Mouse (Mus musculus) heart, embryonic 14.5 days (tissue): ENCODE data around the gene Tdrd1. TPM values are rescaled to one million over a fixed set of nuclear protein-coding genes. Genes with fewer than 3 reads are reported as not detected.
"Not testable (repeated sequence)": the region's sequence is repeated elsewhere in the genome, so short reads cannot be mapped to it uniquely, and the experiment has no call there.

Experiments
- ATAC-seq: fragments of 200-750 bp; cut with Nextera tagmentation; 2 replicates; pipeline ENCODE4 v1.8.0; 2017; ENCODE audit warnings: low read depth, moderate TSS enrichment; ENCODE audit not compliant: insufficient number of reproducible peaks, insufficient read depth, low FRiP score
- H3K27ac ChIP-seq, 2 experiments: fragments of 200-500 bp in 1 of 2; fragments of 300-500 bp in 1 of 2; sonication (generic) in 1 of 2; replicated peaks in 1 of 2; 2 replicates each; pipeline ENCODE4 v1.5.1; 2012 to 2014; ENCODE audit warnings: low read depth in 2 of 2, low read length in 2 of 2, control low read depth in 1 of 2, mild to moderate bottlenecking in 1 of 2, mixed read lengths in 1 of 2; ENCODE audit not compliant: control insufficient read depth in 1 of 2, insufficient read depth in 1 of 2
- H3K27me3 ChIP-seq: fragments of 300-500 bp; sonication (generic); 2 replicates; pipeline ENCODE4 v1.6.1; 2014; ENCODE audit warnings: mild to moderate bottlenecking, low read length, control low read depth; ENCODE audit not compliant: control insufficient read depth, insufficient read depth
- H3K36me3 ChIP-seq: fragments of 300-500 bp; sonication (generic); 2 replicates; pipeline ENCODE4 v1.6.1; 2014; ENCODE audit warnings: mild to moderate bottlenecking, control low read depth, low read length, mixed read lengths; ENCODE audit not compliant: control insufficient read depth, insufficient read depth
- H3K4me1 ChIP-seq, 2 experiments: fragments of 200-500 bp in 1 of 2; fragments of 300-500 bp in 1 of 2; sonication (generic) in 1 of 2; 2 replicates each; pipeline ENCODE4 v1.6.1; 2012 to 2014; ENCODE audit warnings: low read length in 2 of 2, control low read depth in 1 of 2, mixed read lengths in 1 of 2; ENCODE audit not compliant: control insufficient read depth in 2 of 2, insufficient read depth in 2 of 2
- H3K4me2 ChIP-seq: fragments of 300-500 bp; sonication (generic); 2 replicates; pipeline ENCODE4 v1.6.1; 2014; ENCODE audit warnings: mild to moderate bottlenecking, low read length
- H3K4me3 ChIP-seq, 2 experiments: fragments of 200-500 bp in 1 of 2; fragments of 300-500 bp in 1 of 2; sonication (generic) in 1 of 2; 2 replicates each; pipeline ENCODE4 v1.5.1; 2012 to 2014; ENCODE audit warnings: low read length in 2 of 2, mild to moderate bottlenecking in 2 of 2, control low read depth in 1 of 2, low read depth in 1 of 2, moderate library complexity in 1 of 2; ENCODE audit not compliant: control insufficient read depth in 1 of 2, insufficient read depth in 1 of 2
- H3K9ac ChIP-seq: fragments of 300-500 bp; sonication (generic); 2 replicates; pipeline ENCODE4 v1.6.1; 2014; ENCODE audit warnings: mild to moderate bottlenecking, low read length
- H3K9me3 ChIP-seq: fragments of 300-500 bp; sonication (generic); 2 replicates; pipeline ENCODE4 v1.6.1; 2016; ENCODE audit warnings: low read length, control low read depth; ENCODE audit not compliant: control insufficient read depth
- WGBS: fragments of 180-500 bp; shearing (Covaris S2); extraction: QIAGEN DNeasy Blood & Tissue Kit; methylation state at CpG from one replicate; pipeline ENCODE4 v1.1.7; 2014; 5-methylcytosine and 5-hydroxymethylcytosine counted together
- polyA plus RNA-seq: library from polyadenylated mRNA; unstranded; fragments of >200 nt; fragmentation: Nextera tagmentation; extraction: Ambion mirVana; gene quantifications from 2 replicates; pipeline ENCODE4 v1.2.1, GENCODE M21; 2014

The Tdrd1 gene
- polyA plus RNA-seq: 0.47 and 0.93 TPM in 2 replicates

DNA sequence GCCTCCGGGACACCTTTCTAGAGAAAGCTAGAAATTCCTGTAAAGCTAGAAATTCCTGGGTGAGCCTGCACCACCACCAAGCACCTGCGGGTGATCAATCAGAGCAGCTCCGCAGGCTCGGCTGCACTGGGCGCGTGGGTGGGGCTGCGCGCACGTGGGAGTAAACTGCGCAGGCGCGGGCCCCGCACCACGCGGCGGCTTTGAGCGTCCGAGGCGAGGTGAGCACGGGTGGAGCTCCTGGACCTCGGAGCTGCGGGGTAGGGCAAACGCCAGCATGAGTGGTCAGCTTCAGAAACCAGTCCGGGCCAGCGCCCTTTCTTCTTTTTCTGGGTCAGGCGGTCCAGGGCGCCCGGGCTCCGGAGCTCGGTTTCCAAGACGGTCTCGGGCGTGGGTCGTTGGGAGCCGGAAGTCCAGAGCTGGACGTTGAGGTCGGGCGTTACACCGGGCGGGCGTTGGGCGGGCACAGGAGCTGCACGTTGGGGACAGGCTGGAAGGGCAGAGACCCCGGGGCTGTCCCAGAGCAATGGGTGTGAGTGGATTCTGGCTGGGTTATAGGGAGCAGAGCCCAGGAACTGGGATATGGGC, at the start of gene Tdrd1:
Gene Tdrd1 (plus strand): TSS at position 163 of the 585 bp plus-strand sequence.
- no peak within 1 kb of the TSS for H3K27ac ChIP-seq
- H3K27me3 ChIP-seq: 0 out of 2 replicates have a peak, but pooled peaks cover 9% of the 10 kb centered on the region
- no peak for ATAC-seq
- no peaks in the 10 kb centered on the region for H3K36me3 ChIP-seq
- WGBS: 46% methylated on average over 44 of the region's 44 CpGs
- H3K4me3 ChIP-seq: peak within 1 kb of the TSS; percentile 2 to 10; a peak in 2 of 4 replicates
- no peak within 1 kb of the TSS for H3K9ac ChIP-seq
- no peaks in the 10 kb centered on the region for H3K9me3 ChIP-seq
- H3K4me1 ChIP-seq: peaks cover 4 to 7% of the 10 kb centered on the region in 2 experiments
- H3K4me2 ChIP-seq: peak within 1 kb of the TSS; percentile 63

DNA sequence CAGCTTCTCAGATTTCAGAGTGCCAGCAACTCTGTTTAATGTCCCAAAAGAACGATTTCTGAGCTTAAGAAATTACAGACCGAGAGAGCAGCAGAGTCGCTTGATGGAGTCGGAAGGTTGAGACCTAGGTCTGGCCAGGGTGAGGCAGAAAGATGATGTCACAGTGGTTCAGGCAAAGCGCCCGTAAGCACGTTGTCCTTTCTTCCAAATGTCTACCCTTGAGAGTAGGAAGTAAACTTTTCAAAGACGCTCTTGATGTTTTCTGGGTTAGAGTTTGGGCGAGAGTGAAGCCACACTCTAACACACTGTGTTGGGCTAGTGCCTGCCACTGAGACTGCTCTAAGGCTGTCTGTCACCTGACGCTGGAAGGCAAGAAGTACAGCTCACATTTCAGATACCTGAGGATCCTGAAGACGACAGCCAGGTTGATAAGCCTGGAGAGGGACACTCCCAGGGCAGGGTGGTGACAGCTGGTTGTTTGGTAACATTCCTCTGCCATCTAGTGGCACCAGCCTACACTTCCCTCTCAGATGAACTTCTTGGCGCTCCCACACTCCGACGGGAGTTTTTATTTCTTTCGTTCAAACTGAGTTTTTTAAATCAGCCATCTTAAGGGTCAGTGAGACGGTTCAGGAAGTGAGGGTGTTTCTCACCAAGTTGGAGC, 49.2 kb upstream of the Tdrd1 start:
- ATAC-seq: no peak
- H3K36me3 ChIP-seq: no peaks in the 10 kb centered on the region
- 0 out of 4 replicates have a peak overlapping the region, but pooled peaks of 1 of the 2 experiments have one; percentile 6 for H3K4me3 ChIP-seq
- 23% methylated on average over 16 of the region's 16 CpGs for WGBS
- peak overlapping the region; percentile 74 for H3K4me2 ChIP-seq
- H3K27me3 ChIP-seq: peaks cover 4% of the 10 kb centered on the region; the same call in 1 of the 2 replicates
- peak overlapping the region; percentile 49; the same call in 1 of the 2 replicates for H3K9ac ChIP-seq
- H3K27ac ChIP-seq: no peak overlapping the region
- peaks cover 38 to 39% of the 10 kb centered on the region in 2 experiments for H3K4me1 ChIP-seq
- H3K9me3 ChIP-seq: no peaks in the 10 kb centered on the region

DNA sequence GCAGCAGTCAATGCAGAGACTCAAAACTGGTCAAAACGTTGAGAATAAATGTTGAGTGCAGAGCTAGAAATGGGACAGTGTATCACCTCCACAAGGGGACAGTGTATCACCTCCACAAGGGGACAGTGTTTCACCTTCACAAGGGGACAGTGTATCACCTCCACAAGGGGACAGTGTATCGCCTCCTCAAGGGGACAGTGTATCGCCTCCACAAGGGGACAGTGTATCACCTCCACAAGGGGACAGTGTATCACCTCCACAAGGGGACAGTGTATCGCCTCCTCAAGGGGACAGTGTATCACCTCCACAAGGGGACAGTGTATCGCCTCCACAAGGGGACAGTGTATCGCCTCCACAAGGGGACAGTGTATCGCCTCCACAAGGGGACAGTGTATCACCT, 47.5 kb upstream of the Tdrd1 start:
- 96% methylated on average over 7 of the region's 7 CpGs for WGBS
- not testable (repeated sequence) for H3K9me3 ChIP-seq

DNA sequence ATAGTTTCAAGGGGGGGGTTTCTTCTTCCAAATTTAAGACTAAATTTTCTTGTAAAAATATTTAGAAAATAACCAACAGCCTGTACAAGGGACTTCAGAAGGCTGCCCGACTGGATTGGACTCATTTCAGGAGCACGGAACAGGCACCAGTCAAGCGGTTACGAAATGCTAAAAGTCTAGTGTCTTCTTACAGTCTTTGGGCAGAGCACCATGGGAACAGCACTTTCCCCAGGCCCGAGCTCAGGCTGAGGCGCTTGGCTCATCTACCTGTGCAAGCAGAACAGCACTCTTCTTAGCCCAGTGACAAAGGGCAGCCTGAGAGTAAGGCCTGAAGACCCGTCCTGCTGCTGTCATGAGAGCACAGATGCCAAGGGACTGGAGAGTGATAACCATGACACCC, 38.1 kb upstream of the Tdrd1 start:
- Histone ChIP-seq H3K9ac (no peak overlapping the region), H3K27me3 (no peaks in the 10 kb centered on the region), H3K27ac (no peak overlapping the region), H3K36me3 (peaks cover 72% of the 10 kb centered on the region), H3K4me2 (no peak overlapping the region), H3K4me3 (no peak overlapping the region), H3K4me1 (no peaks in the 10 kb centered on the region), H3K9me3 (no peaks in the 10 kb centered on the region)
- 85% methylated on average over 7 of the region's 7 CpGs for WGBS
- ATAC-seq: no peak

More for the DNA sequence above, 47.5 kb upstream of the Tdrd1 start:
- H3K27ac ChIP-seq, H3K4me2 ChIP-seq, H3K4me3 ChIP-seq, H3K9ac ChIP-seq, H3K36me3 ChIP-seq, H3K27me3 ChIP-seq, ATAC-seq: not testable (repeated sequence)
- H3K4me1 ChIP-seq: peaks cover 31 to 34% of the 10 kb centered on the region in 2 experiments

DNA sequence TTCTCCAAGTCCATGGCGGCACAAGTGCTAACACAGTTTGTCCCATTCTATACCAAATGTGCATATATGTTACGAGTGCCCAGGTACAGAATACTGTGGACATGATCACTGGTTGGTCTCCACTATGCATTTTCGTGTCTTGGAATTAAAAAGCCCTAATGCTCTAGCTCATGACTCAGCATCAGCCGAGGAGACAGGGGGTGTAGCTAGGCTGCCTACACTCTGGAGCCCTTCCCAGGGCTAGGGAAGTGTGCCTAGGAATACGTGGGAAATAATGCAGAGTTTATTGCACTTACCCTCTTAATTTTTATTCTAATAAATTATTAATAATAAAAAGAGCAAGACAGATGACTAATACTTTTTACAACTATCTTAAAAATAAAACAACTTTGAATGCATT, 37.1 kb upstream of the Tdrd1 start:
- Histone ChIP-seq H3K4me1 (no peaks in the 10 kb centered on the region), H3K27me3 (no peaks in the 10 kb centered on the region), H3K9me3 (no peaks in the 10 kb centered on the region), H3K4me3 (no peak overlapping the region), H3K9ac (no peak overlapping the region), H3K4me2 (no peak overlapping the region), H3K27ac (no peak overlapping the region), H3K36me3 (peaks cover 76% of the 10 kb centered on the region)
- ATAC-seq: no peak
- WGBS: 87% methylated on average over 5 of the region's 5 CpGs

DNA sequence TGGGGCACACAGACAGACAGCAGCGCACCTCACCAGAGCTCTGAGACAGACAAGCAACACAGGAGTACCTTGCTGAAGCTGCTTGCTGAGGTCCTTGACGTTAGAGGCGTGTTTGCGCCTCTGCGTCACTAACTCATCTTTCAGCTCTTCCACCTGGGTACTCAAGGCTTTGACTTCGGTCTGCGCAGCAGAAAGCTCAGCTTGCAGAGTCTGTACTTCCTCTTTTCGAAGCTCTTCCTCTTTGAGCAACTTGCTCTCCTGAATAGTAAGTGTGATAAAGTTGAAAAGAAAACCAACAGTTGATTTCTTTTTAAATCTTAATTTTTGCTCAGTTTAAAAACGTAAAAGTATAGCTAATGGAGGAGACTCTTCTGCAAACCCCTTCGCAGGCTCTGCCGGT, 28.6 kb upstream of the Tdrd1 start:
- H3K9me3 ChIP-seq: no peaks in the 10 kb centered on the region
- no peaks in the 10 kb centered on the region for H3K27me3 ChIP-seq
- peaks cover 15 to 27% of the 10 kb centered on the region in 2 experiments for H3K4me1 ChIP-seq
- 91% methylated on average over 11 of the region's 11 CpGs for WGBS
- H3K9ac ChIP-seq: no peak overlapping the region
- H3K4me2 ChIP-seq: no peak overlapping the region
- peaks cover 91% of the 10 kb centered on the region for H3K36me3 ChIP-seq
- no peak for ATAC-seq
- no peak overlapping the region for H3K4me3 ChIP-seq
- no peak overlapping the region for H3K27ac ChIP-seq

DNA sequence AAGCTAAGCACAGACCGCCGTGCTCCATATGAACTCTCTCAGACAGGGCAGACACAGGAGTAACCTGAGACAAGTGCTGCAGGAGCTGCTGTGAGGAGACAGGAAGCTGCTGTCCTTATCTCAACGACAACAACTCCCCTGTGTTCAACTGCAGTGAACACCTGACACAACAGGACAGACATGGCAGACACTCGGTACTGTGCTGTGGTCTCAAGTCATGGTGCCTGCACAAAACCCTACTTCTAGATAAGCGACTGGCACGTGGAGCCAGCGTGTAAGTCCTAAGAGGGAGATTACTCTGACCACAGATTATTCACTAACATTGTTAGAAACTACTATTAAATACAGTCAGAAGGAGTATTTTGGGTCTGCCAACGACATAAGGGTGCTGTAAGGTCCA, 25.8 kb upstream of the Tdrd1 start:
- ATAC-seq: no peak
- peak overlapping the region in 1 of 2 experiments; percentile 80; a peak in 1 of 4 replicates for H3K27ac ChIP-seq
- WGBS: 33% methylated on average over 8 of the region's 8 CpGs
- no peak overlapping the region for H3K4me2 ChIP-seq
- peaks cover 87% of the 10 kb centered on the region for H3K36me3 ChIP-seq
- H3K27me3 ChIP-seq: no peaks in the 10 kb centered on the region
- H3K9ac ChIP-seq: no peak overlapping the region
- peaks cover 15 to 30% of the 10 kb centered on the region in 2 experiments for H3K4me1 ChIP-seq
- no peak overlapping the region for H3K4me3 ChIP-seq
- no peaks in the 10 kb centered on the region for H3K9me3 ChIP-seq
